ENCODE assay signal across 18 mouse cellular contexts in the genomic region with DNA sequence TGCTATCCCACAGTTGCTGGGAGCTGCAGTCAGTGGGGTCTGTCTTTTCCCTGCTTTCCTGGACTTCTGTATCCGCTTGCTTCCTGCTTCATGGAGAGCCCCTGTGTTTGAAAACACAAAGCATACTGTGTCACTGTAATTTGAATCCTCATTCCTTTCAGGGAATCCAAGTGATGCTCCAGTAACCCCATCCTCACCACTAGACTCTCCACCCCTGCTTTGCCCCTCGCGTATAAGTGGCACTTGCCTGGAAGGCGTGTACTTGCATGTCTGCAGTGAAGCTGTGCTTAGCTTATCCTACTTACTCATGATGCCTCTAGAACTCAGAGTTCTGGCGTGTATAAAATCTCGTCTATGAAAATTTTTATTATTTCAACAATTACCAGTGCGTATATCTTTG. TPM values are rescaled to one million over a fixed set of nuclear protein-coding genes. Genes with fewer than 3 reads are reported as not detected.
A peak's percentile ranks its signal among the peaks of the same experiment; 100 is the strongest.
DNase-seq lines count a peak whose midpoint lies in the region; ATAC-seq and TF ChIP-seq lines count a peak whose summit lies in the region.
"Had no signal": no experiment of that assay in that cellular context is flagged by ENCODE, and none has a peak within 500 bp of the region (broad histone marks: within the 10 kb centered on the region; RNA-seq: fewer than 3 reads in every experiment).

No protein-coding gene starts in this region.

- no peak for DNase-seq in kidney, adult 2 months
- DNase-seq in brain, embryonic 14.5 days (ENCODE audit: low read depth) = peak; percentile 25
- DNase-seq in embryo, embryonic 11.5 days (ENCODE audit: low read depth, low spot score) = peak; percentile 4
- DNase-seq in lung, postnatal 25 days (ENCODE audit: low spot score) = no peak
- no peak for DNase-seq in heart, postnatal 4 days
- DNase-seq: adrenal gland, postnatal 14 days; cerebellum, postnatal 10 days; kidney, adult 8-10 months; lung, postnatal 4 days; right cerebral cortex, postnatal 25 days; thymus, postnatal 4 days had no signal

- H3K27ac ChIP-seq in kidney, embryonic 16.5 days (ENCODE audit: low read length) = no peak overlapping the region
- H3K27ac ChIP-seq in kidney, adult 2 months (ENCODE audit: insufficient read depth, low read depth, low read length) = no peak overlapping the region
- no peak overlapping the region for H3K27ac ChIP-seq in hindbrain, embryonic 16.5 days (ENCODE audit: low read depth, low read length)
- H3K27ac ChIP-seq: embryonic facial prominence, embryonic 15.5 days; heart, embryonic 13.5 days; hindbrain, embryonic 15.5 days had no signal

- no peak overlapping the region for H3K9ac ChIP-seq in kidney, embryonic 16.5 days (replicated peaks; ENCODE audit: low read length)
- H3K9ac ChIP-seq in hindbrain, embryonic 16.5 days (ENCODE audit: low read depth, low read length) = no peak overlapping the region
- H3K9ac ChIP-seq: embryonic facial prominence, embryonic 15.5 days; heart, embryonic 13.5 days; hindbrain, embryonic 15.5 days had no signal

- 0 out of 2 replicates have a peak, but pooled peaks cover 6% of the 10 kb centered on the region for H3K4me1 ChIP-seq in kidney, embryonic 16.5 days (ENCODE audit: insufficient read depth, low read length)
- H3K4me1 ChIP-seq in kidney, adult 2 months (ENCODE audit: control insufficient read depth, insufficient read depth, low read length) = no peaks in the 10 kb centered on the region
- H3K4me1 ChIP-seq in hindbrain, embryonic 16.5 days (ENCODE audit: control insufficient read depth, insufficient read depth, low read depth, low read length) = no peaks in the 10 kb centered on the region
- H3K4me1 ChIP-seq: embryonic facial prominence, embryonic 15.5 days; heart, embryonic 13.5 days had no signal

- no peak for TF ChIP-seq CTCF in kidney, adult 2 months (conservative IDR thresholded peaks at IDR 0.05; ENCODE audit: insufficient read depth, insufficient read length, low read depth, low read length)
- TF ChIP-seq CTCF in brain, embryonic 14.5 days (IDR thresholded peaks at IDR 0.05; ENCODE audit: borderline replicate concordance, extremely low read depth, insufficient read depth, insufficient read length) = no peak

- peak; percentile 94 for ATAC-seq in kidney, embryonic 16.5 days (ENCODE audit: low FRiP score, low TSS enrichment)
- ATAC-seq in hindbrain, embryonic 16.5 days = peak; percentile 40; the same call in 1 of the 2 replicates
- ATAC-seq in erythroid progenitor cell, adult 5-6 weeks (replicated peaks; ENCODE audit: low FRiP score, poor library complexity, severe bottlenecking) = no peak

- H3K9me3 ChIP-seq in kidney, embryonic 16.5 days (ENCODE audit: low read length) = no peaks in the 10 kb centered on the region
- H3K9me3 ChIP-seq in hindbrain, embryonic 16.5 days (ENCODE audit: control insufficient read depth, low read length) = no peaks in the 10 kb centered on the region
- H3K9me3 ChIP-seq: embryonic facial prominence, embryonic 15.5 days; G1E; heart, embryonic 13.5 days; hindbrain, embryonic 15.5 days had no signal

- H3K4me2 ChIP-seq in kidney, embryonic 16.5 days (replicated peaks; ENCODE audit: low read depth, low read length) = no peak overlapping the region
- H3K4me2 ChIP-seq in hindbrain, embryonic 16.5 days (ENCODE audit: low read length) = no peak overlapping the region
- H3K4me2 ChIP-seq: embryonic facial prominence, embryonic 15.5 days; heart, embryonic 13.5 days; hindbrain, embryonic 15.5 days had no signal

- 47% methylated on average over 7 of the region's 7 CpGs for WGBS in kidney, embryonic 16.5 days
- 78% methylated on average over 7 of the region's 7 CpGs for WGBS in kidney, adult 2 months
- WGBS in hindbrain, embryonic 16.5 days = 51% methylated on average over 7 of the region's 7 CpGs

- no peaks in the 10 kb centered on the region for H3K27me3 ChIP-seq in kidney, embryonic 16.5 days (ENCODE audit: insufficient read depth, low read length)
- H3K27me3 ChIP-seq in kidney, adult 2 months (replicated peaks; ENCODE audit: control insufficient read depth, insufficient read depth, low read length) = no peaks in the 10 kb centered on the region
- no peaks in the 10 kb centered on the region for H3K27me3 ChIP-seq in hindbrain, embryonic 16.5 days (replicated peaks; ENCODE audit: control insufficient read depth, insufficient read depth, low read length)
- H3K27me3 ChIP-seq: embryonic facial prominence, embryonic 15.5 days; heart, embryonic 13.5 days; hindbrain, embryonic 15.5 days had no signal

- TF ChIP-seq POLR2A in kidney, adult 2 months (IDR thresholded peaks at IDR 0.05; ENCODE audit: low read depth, low read length) = no peak
- no peak for TF ChIP-seq POLR2A in brain, embryonic 14.5 days (IDR thresholded peaks at IDR 0.05; ENCODE audit: borderline replicate concordance, extremely low read depth, insufficient read depth, insufficient read length, poor library complexity, severe bottlenecking)

- 0 out of 2 replicates have a peak, but pooled peaks cover 3% of the 10 kb centered on the region for H3K36me3 ChIP-seq in kidney, embryonic 16.5 days (ENCODE audit: insufficient read depth, low read length)
- H3K36me3 ChIP-seq in kidney, adult 2 months (ENCODE audit: control insufficient read depth, insufficient read depth, low read length) = no peaks in the 10 kb centered on the region; the same call in 1 of the 2 replicates
- H3K36me3 ChIP-seq in hindbrain, embryonic 16.5 days (ENCODE audit: control insufficient read depth, insufficient read depth, low read length) = no peaks in the 10 kb centered on the region
- H3K36me3 ChIP-seq: embryonic facial prominence, embryonic 15.5 days; hindbrain, embryonic 15.5 days had no signal

- no peak overlapping the region for H3K4me3 ChIP-seq in kidney, embryonic 16.5 days (ENCODE audit: low read length)
- no peak overlapping the region for H3K4me3 ChIP-seq in kidney, adult 2 months (ENCODE audit: insufficient read depth, low read depth, low read length)
- no peak overlapping the region for H3K4me3 ChIP-seq in hindbrain, embryonic 16.5 days (ENCODE audit: low read length)
- H3K4me3 ChIP-seq: embryonic facial prominence, embryonic 15.5 days; heart, embryonic 13.5 days; hindbrain, embryonic 15.5 days had no signal

RNA-seq across cellular contexts. Expression of gene Fbxl4, which starts 32.7 kb away (rescaled TPM):
- polyA plus RNA-seq in kidney, embryonic 16.5 days (2015; fragmentation: Nextera tagmentation; extraction: Ambion mirVana) = 14.1 and 14.5 TPM in 2 replicates
- 22.6 and 23.3 TPM in 2 replicates for polyA plus RNA-seq in kidney, adult 2 months (2012; rRNA removed)
- 14.6 and 17.1 TPM in 2 replicates for polyA plus RNA-seq in brain, embryonic 14.5 days (2012; rRNA removed)
- 17.9 and 19.3 TPM in 2 replicates for polyA plus RNA-seq in hindbrain, embryonic 16.5 days (2015; fragmentation: Nextera tagmentation; extraction: Ambion mirVana)
- total RNA-seq in erythroid progenitor cell, adult 5-6 weeks (2015; ENCODE audit: low replicate concordance) = 4.2 TPM in 1 of 2 replicates, not detected in the other
- 2.6 TPM in 2 replicates for total RNA-seq in erythroid progenitor cell, adult 5-6 weeks (2017; ENCODE audit: low replicate concordance)
- total RNA-seq in heart, postnatal 4 days (2021) = 10 to 100 TPM; 14.8 to 15.6 TPM

Comparison
In these comparisons a context has a peak if more than half of its experiments do, and no peak if none do; other contexts are left out.
1. DNase-seq: peak in brain, embryonic 14.5 days (single experiment) and embryo, embryonic 11.5 days (single experiment); none in kidney, adult 2 months (single experiment), lung, postnatal 25 days (single experiment) and heart, postnatal 4 days (single experiment).